Mouse (Mus musculus) adrenal gland, postnatal 25 days (tissue): Measurements from ENCODE around the gene Nt5c3b. TPM values are rescaled to one million over a fixed set of nuclear protein-coding genes. Genes with fewer than 3 reads are reported as not detected.

Source experiments
- DNase-seq: peaks from one replicate; pipeline ENCODE4 v3.0.0; 2021; ENCODE audit warnings: mixed read lengths
- microRNA-seq, 2 experiments: library from miRNA; unstranded; fragments of <30 nt; microRNA quantifications; one replicate each; pipeline ENCODE4 v1.2.0; 2021
- total RNA-seq: library from RNA; stranded (reverse); gene quantifications from 2 replicates; pipeline ENCODE4 v1.2.3, GENCODE M21; 2021

Nt5c3b gene
- total RNA-seq, 1 experiment from 2014 or later, result 63.2 TPM

DNA sequence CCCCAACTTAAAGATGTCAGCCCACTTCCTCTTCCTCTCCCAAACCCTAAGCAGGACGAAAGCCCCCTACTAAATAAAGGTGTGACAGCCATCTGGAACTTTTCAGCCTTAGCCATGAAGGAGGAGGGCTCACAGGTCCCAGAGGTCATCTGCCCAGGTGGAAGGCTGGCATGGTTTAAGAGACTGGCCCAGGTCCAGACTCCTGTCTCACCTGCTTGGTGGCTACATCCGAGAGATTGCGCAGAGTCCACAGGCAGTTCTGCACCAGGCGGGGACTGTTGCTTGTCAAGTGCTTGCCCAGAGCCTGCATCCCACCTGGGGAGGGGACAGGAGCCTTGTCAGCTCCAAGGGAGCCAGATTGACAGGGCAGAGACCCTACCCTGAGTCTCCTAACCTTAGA is 62.3 kb downstream of the Nt5c3b start:
- DNase-seq, result no peak

DNA sequence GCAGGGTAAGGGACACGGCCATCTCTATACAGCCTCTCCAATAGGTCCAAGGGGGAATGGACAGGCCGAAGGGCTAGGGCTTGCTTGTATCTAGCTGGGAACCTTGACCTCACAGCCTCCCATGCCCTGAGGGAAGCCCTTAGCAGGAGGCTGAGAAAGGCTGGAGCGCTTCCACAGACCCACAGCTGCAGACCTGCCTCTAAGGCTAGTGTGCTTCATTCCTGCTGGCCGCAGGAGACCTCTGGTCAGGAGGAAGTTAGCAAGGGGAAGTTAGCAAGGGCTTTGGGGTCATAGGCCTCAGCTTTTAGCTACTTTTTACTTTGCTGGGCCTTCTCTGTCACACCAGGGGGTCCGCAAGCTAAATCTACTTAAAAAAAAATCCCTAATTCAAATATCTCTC is 63.2 kb downstream of the Nt5c3b start:
- DNase-seq, result no peak

DNA sequence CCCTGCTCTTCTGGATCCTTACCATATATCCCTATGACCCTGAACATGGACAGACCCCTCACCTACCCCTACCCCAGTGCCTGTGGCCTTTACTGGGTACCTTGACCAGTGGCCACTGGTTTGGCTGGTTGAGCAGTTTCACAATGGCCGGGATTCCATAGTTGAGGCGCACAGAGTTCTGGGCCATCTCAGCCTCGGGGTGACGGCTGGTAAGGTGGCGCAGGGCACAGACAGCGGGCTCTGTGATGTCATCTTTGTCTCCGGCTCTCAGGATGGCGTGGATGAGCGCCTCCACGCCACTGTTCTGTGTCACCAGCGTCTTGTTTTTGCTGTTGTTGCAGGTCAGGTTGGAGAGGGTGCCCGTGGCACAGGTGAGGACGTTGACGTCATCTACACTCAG is 63.6 kb downstream of the Nt5c3b start:
- no peak for DNase-seq

DNA sequence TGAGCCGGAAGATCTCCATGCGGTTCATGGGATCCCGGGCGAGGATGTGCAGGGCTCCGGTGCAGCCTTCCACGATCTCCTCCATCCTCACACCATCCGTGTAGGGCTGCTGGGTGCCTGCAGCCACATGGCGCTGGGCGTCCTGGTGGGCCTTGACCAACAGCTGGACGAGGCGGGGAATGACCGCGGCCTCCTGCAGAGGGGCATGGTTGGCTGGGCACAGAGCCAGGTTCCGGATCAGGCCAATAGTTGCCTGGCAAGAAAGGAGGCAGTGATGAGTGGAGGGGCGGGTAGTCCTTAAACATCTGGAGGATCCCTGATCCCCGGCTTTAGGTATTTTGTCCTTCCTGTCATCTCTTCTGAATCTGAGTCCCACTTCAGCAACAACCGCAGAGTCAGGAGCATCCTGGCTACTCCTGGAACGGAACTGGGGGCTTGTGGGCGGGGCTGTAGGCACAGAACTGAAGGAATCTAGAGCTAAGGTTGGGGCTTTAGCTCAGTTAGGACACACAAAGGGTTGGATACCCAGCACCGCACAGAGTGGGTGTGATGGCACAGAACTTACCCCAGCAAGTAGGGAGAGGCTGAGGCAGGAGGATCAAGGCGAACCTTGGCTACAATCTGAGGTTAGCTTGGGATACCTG is 64.7 kb downstream of the Nt5c3b start:
- no peak for DNase-seq

DNA sequence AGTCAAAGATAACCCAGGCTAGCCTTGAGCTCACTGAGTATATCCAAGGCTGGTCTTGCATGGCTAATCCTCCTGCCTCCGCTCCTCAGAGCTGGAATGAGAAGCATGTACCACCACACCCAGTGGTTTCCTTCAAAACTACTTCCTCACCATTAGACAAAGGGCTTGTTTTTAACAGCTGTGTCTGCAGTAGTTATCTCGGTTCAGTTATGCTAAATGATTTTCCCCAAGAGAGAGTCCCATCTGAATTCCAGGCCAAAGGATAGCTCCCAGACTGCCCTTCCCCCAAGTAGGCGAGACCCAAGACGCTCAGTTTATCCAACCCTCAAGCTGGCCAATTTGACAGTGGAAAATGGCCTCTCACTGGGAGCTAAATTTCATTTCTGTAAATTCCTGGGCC is 65.6 kb downstream of the Nt5c3b start:
- no peak for DNase-seq

DNA sequence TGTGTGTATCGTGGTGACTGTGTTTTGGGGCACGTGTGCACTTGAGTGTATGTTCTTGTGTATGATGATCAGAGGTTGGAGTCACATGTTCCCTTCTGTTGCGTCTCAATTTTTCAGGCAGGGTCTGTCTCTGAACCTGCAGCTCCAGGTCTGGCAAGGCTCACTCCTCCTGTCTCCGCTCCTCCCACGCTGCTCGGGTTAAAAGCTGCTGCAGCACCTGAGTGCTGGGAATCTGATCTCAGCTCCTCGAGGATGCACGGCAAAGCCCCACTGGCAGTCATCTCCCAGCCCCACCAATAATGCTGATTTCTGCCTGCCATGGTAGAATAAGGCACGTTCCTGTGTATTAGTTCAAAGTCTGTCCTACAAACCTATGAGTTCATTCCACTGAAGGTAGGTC is 66.5 kb downstream of the Nt5c3b start:
- no peak for DNase-seq

Small RNA genes within 50 kb of the gene (microRNA-seq; reads per million reads assigned to microRNA genes)
- gene Gm27374 (0 reads per million in 2 experiments), gene Mir7116 (0.34 to 1.4 reads per million in 2 experiments)

Other genes with a start within 250 kb of the Nt5c3b start
- not detected in 2 replicates for gene Krt9, start 248.6 kb downstream of the Nt5c3b start, total RNA-seq
- gene Krt14, start 234.3 kb downstream of the Nt5c3b start, total RNA-seq, result not detected in 2 replicates
- not detected in 2 replicates for gene Krt16, start 192.9 kb downstream of the Nt5c3b start, total RNA-seq
- not detected in 2 replicates for gene Krt17, start 180.8 kb downstream of the Nt5c3b start, total RNA-seq
- not detected in 2 replicates for gene Krt42, start 171.9 kb downstream of the Nt5c3b start, total RNA-seq
- gene Eif1, start 121.9 kb downstream of the Nt5c3b start, total RNA-seq, result 904 and 1,056 TPM in 2 replicates
- not detected in 2 replicates for gene Gast, start 107.4 kb downstream of the Nt5c3b start, total RNA-seq
- gene Hap1, start 85.7 kb downstream of the Nt5c3b start, total RNA-seq, result 46.0 and 68.7 TPM in 2 replicates
- 59.5 and 81.5 TPM in 2 replicates for gene Jup, start 44.0 kb downstream of the Nt5c3b start, total RNA-seq
- 25.7 and 29.4 TPM in 2 replicates for gene P3h4, start 27.0 kb downstream of the Nt5c3b start, total RNA-seq
- 23.8 and 24.7 TPM in 2 replicates for gene Fkbp10, start 26.1 kb downstream of the Nt5c3b start, total RNA-seq
- 1.2 and 1.3 TPM in 2 replicates for gene Klhl10, start 109 bp upstream of the Nt5c3b start, total RNA-seq
- 55.1 and 62.2 TPM in 2 replicates for gene Klhl11, start 30.9 kb upstream of the Nt5c3b start, total RNA-seq
- 1,778 and 1,859 TPM in 2 replicates for gene Acly, start 86.2 kb upstream of the Nt5c3b start, total RNA-seq
- 4.1 and 5.5 TPM in 2 replicates for gene Ttc25, start 103.8 kb upstream of the Nt5c3b start, total RNA-seq
- 35.4 and 57.8 TPM in 2 replicates for gene Cnp, start 133.1 kb upstream of the Nt5c3b start, total RNA-seq
- 40.3 and 46.8 TPM in 2 replicates for gene Nkiras2, start 177.4 kb upstream of the Nt5c3b start, total RNA-seq
- gene Dnajc7, start 178.4 kb upstream of the Nt5c3b start, total RNA-seq, result 237 and 251 TPM in 2 replicates